Mouse (Mus musculus): Measurements from ENCODE around the gene Nuak2. TPM values are rescaled to one million over a fixed set of nuclear protein-coding genes. Genes with fewer than 3 reads are reported as not detected.

The Nuak2 gene
- polyA plus RNA-seq, 1 experiment from 2014 or later: 4.2 TPM

Other genes with a start within 250 kb of the Nuak2 start
- 14.5 and 16.5 TPM in 2 replicates for gene Mfsd4a, start 248.1 kb upstream of the Nuak2 start, polyA plus RNA-seq (2014; fragmentation: Nextera tagmentation; extraction: Ambion mirVana)
- 3.9 and 5.5 TPM in 2 replicates for gene Cdk18, start 176.4 kb upstream of the Nuak2 start, polyA plus RNA-seq (2014; fragmentation: Nextera tagmentation; extraction: Ambion mirVana)
- 0.27 TPM in 1 of 2 replicates, not detected in the other for gene Lemd1, start 124.7 kb upstream of the Nuak2 start, polyA plus RNA-seq (2014; fragmentation: Nextera tagmentation; extraction: Ambion mirVana)
- 0.06 and 0.27 TPM in 2 replicates for gene AC124108.1, start 124.7 kb upstream of the Nuak2 start, polyA plus RNA-seq (2014; fragmentation: Nextera tagmentation; extraction: Ambion mirVana)
- gene Gm10188, start 86.4 kb upstream of the Nuak2 start, polyA plus RNA-seq (2014; fragmentation: Nextera tagmentation; extraction: Ambion mirVana): not detected in 2 replicates
- gene Klhdc8a, start 17.5 kb upstream of the Nuak2 start, polyA plus RNA-seq (2014; fragmentation: Nextera tagmentation; extraction: Ambion mirVana): 0.10 TPM in 1 of 2 replicates, not detected in the other
- gene Tmcc2, start 75.2 kb downstream of the Nuak2 start, polyA plus RNA-seq (2014; fragmentation: Nextera tagmentation; extraction: Ambion mirVana): 7.1 and 7.2 TPM in 2 replicates
- 17.3 and 20.9 TPM in 2 replicates for gene Dstyk, start 101.4 kb downstream of the Nuak2 start, polyA plus RNA-seq (2014; fragmentation: Nextera tagmentation; extraction: Ambion mirVana)
- gene Rbbp5, start 161.2 kb downstream of the Nuak2 start, polyA plus RNA-seq (2014; fragmentation: Nextera tagmentation; extraction: Ambion mirVana): 40.2 and 43.8 TPM in 2 replicates
- 2.0 and 2.3 TPM in 2 replicates for gene Tmem81, start 190.1 kb downstream of the Nuak2 start, polyA plus RNA-seq (2014; fragmentation: Nextera tagmentation; extraction: Ambion mirVana)
- 0.67 and 0.73 TPM in 2 replicates for gene Cntn2, start 227.1 kb downstream of the Nuak2 start, polyA plus RNA-seq (2014; fragmentation: Nextera tagmentation; extraction: Ambion mirVana)

All from stomach, embryonic 14.5 days (tissue).